Mouse (Mus musculus) C2C12 (cell line): ENCODE data around the gene Nsun2.

Source experiments
- CEBPB ChIP-seq: IDR thresholded peaks from one replicate; pipeline ENCODE4 v1.6.1; 2011; ENCODE audit warnings: low read depth, mild to moderate bottlenecking, control low read depth, moderate library complexity
- CTCF ChIP-seq: IDR thresholded peaks from one replicate; pipeline ENCODE4 v1.5.1; 2011; ENCODE audit not compliant: control insufficient read depth, insufficient read depth, insufficient read length
- MYOD1 ChIP-seq: IDR thresholded peaks from one replicate; pipeline ENCODE4 v1.6.1; 2011; ENCODE audit warnings: low read depth; ENCODE audit not compliant: control insufficient read depth, insufficient read length
- MYOG ChIP-seq: IDR thresholded peaks from one replicate; pipeline ENCODE4 v1.6.1; 2011; ENCODE audit not compliant: control insufficient read depth, insufficient read length; ENCODE audit errors: extremely low read depth
- USF1 ChIP-seq: IDR thresholded peaks from one replicate; pipeline ENCODE4 v1.6.1; 2011; ENCODE audit warnings: low read depth, mild to moderate bottlenecking, control low read depth, moderate library complexity

DNA sequence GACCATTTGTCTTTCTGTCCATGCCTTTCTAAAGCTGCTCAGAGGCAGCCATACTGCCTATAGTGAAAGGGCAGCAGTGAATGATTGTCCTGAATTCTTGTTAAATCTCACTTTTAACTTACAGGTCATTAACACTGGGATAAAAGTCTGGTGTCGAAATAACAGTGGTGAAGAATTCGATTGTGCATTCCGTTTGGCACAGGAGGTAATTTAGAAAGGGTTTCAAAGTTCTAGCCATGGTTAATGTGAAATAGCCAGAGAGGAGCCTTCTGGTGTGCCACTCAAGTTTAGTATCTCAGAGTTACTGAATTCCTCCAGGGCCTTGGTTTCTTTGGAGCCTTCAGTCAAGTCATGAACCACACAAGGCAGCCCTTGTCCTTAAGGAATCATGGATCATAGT, 97.6 kb downstream of the Nsun2 start:
- TF ChIP-seq CTCF (no peak), MYOD1 (no peak), CEBPB (no peak), USF1 (no peak), MYOG (no peak)
